Mouse (Mus musculus): ENCODE results near the gene Tmem30c. TPM values are rescaled to one million over a fixed set of nuclear protein-coding genes. Genes with fewer than 3 reads are reported as not detected.

Gene Tmem30c
- polyA plus RNA-seq, 1 experiment: not detected

DNA sequence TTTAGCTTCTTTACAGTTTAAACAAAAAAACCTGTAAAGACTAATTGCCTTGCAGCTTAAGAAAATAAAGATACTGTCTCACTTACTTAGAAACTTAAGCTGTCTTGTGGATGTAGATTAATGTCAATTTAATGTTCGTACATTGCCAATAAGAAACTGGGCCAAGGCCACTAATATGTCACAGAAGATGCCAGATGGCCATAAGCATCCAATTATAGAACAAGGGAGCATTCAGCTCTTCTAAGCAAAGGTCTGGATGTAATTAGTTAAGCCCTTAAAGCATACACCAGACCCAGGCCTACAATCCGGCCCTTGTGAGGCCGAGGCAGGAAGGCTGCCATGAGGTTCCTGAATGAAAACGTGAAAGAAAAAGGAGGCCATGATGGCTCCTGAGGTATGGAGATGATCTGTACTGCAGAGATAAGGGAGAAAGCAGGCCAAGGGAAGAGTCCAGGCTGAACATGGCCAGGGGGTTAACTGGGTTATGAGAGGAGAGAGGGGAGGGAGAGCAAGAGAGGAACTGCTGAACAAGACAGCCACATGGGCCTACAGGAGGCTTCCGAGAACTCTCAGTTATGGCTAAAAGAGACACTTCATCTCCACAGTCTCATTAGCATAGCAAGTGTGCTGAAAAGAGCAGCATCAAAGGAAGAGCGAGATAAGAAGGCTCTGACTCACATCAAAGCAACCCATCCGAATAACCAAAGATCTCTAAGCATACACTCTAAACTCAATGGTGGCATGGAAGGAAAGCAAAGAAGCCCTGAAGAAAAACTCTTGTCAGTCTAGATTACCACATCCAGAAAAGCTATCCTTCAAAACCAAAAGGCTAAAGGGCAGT is 26.8 kb upstream of the Tmem30c start:
- Histone ChIP-seq H3K4me3 (ENCODE audit: insufficient read depth, low read depth, low read length) (no peak overlapping the region), H3K27ac (ENCODE audit: insufficient read depth, low read depth, low read length) (no peak overlapping the region), H3K4me1 (ENCODE audit: control insufficient read depth, insufficient read depth, low read length) (no peaks in the 10 kb centered on the region)
- no peak for TF ChIP-seq CTCF (IDR thresholded peaks at IDR 0.05; ENCODE audit: insufficient read depth, low read depth, low read length)
- 77% methylated on average over 7 of the region's 7 CpGs for WGBS

- Histone ChIP-seq H3K4me3 (ENCODE audit: insufficient read depth, low read depth, low read length) (no peak overlapping the region), H3K27ac (ENCODE audit: insufficient read depth, low read depth, low read length) (no peak overlapping the region), H3K4me1 (ENCODE audit: control insufficient read depth, insufficient read depth, low read length) (no peaks in the 10 kb centered on the region)
- TF ChIP-seq CTCF (IDR thresholded peaks at IDR 0.05; ENCODE audit: insufficient read depth, low read depth, low read length) (no peak), POLR2A (IDR thresholded peaks at IDR 0.05; ENCODE audit: insufficient read depth, low read depth, low read length) (no peak)
- 83% methylated on average over 8 of the region's 8 CpGs for WGBS
Measured at GRCm38 (mm10) chr16:57318637-57319125, 26.0 kb upstream of the Tmem30c start.

- H3K27ac ChIP-seq (ENCODE audit: insufficient read depth, low read depth, low read length): no peak overlapping the region
- WGBS: 73% methylated on average over 13 of the region's 13 CpGs
- TF ChIP-seq POLR2A (IDR thresholded peaks at IDR 0.05; ENCODE audit: insufficient read depth, low read depth, low read length) (no peak), CTCF (IDR thresholded peaks at IDR 0.05; ENCODE audit: insufficient read depth, low read depth, low read length) (no peak)
- no peaks in the 10 kb centered on the region for H3K4me1 ChIP-seq (ENCODE audit: control insufficient read depth, insufficient read depth, low read length)
- H3K4me3 ChIP-seq (ENCODE audit: insufficient read depth, low read depth, low read length): no peak overlapping the region
Measured at GRCm38 (mm10) chr16:57317882-57318636, 25.4 kb upstream of the Tmem30c start.

- 88% methylated on average over 4 of the region's 4 CpGs for WGBS
Measured at GRCm38 (mm10) chr16:57317127-57317526, 24.5 kb upstream of the Tmem30c start.

DNA sequence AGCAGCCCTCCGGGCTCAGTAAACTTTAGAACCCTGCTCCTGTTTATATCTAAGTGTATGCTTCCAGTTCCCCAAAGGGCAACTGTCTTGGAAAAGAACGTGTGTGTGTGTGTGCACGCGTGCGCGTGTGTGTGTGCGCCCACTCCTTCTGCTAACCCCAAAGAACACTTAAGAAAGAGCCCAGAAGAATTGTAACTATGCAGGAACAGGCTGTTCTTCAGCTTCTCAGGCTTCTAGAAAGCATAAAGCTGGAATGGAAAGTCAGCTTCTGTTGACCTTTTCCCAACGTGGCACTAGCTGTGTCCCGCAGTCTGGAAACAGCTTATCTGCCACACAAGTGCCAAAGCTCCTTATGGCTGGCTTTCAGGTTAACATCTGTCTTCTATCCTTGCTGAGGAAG is 22.4 kb upstream of the Tmem30c start:
- TF ChIP-seq CTCF (IDR thresholded peaks at IDR 0.05; ENCODE audit: insufficient read depth, low read depth, low read length) (no peak), POLR2A (IDR thresholded peaks at IDR 0.05; ENCODE audit: insufficient read depth, low read depth, low read length) (no peak)
- no peak overlapping the region for H3K27ac ChIP-seq (ENCODE audit: insufficient read depth, low read depth, low read length)
- no peaks in the 10 kb centered on the region for H3K4me1 ChIP-seq (ENCODE audit: control insufficient read depth, insufficient read depth, low read length)
- WGBS: 85% methylated on average over 9 of the region's 9 CpGs
- H3K4me3 ChIP-seq (ENCODE audit: insufficient read depth, low read depth, low read length): no peak overlapping the region

More at GRCm38 (mm10) chr16:57317127-57317526, 24.5 kb upstream of the Tmem30c start:
- no peak overlapping the region for H3K4me3 ChIP-seq (ENCODE audit: insufficient read depth, low read depth, low read length)
- no peaks in the 10 kb centered on the region for H3K4me1 ChIP-seq (ENCODE audit: control insufficient read depth, insufficient read depth, low read length)
- TF ChIP-seq POLR2A (IDR thresholded peaks at IDR 0.05; ENCODE audit: insufficient read depth, low read depth, low read length) (no peak), CTCF (IDR thresholded peaks at IDR 0.05; ENCODE audit: insufficient read depth, low read depth, low read length) (no peak)
- H3K27ac ChIP-seq (ENCODE audit: insufficient read depth, low read depth, low read length): no peak overlapping the region

DNA sequence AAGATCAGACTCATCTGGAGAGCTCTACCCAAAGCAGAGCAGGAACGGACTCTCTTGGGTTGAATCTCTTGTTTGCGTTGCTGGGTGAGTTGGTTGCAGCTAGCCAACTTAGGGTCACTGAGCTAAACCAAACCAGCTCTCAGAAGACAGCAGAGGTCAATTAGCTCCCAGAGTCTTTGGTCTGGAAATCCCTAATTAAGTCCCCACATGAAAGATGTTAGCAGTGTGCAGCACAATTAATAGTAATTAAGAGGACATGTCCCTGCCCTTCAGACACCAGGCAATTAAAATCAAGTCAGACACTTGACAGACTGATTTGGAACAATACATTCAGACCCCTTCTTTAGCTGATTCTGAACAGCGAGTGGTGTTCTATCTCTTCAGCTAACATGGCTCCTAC is 21.6 kb upstream of the Tmem30c start:
- Histone ChIP-seq H3K4me1 (ENCODE audit: control insufficient read depth, insufficient read depth, low read length) (no peaks in the 10 kb centered on the region), H3K27ac (ENCODE audit: insufficient read depth, low read depth, low read length) (no peak overlapping the region), H3K4me3 (ENCODE audit: insufficient read depth, low read depth, low read length) (no peak overlapping the region)
- 78% methylated on average over 3 of the region's 3 CpGs for WGBS
- TF ChIP-seq POLR2A (IDR thresholded peaks at IDR 0.05; ENCODE audit: insufficient read depth, low read depth, low read length) (no peak), CTCF (IDR thresholded peaks at IDR 0.05; ENCODE audit: insufficient read depth, low read depth, low read length) (no peak)

- TF ChIP-seq POLR2A (IDR thresholded peaks at IDR 0.05; ENCODE audit: insufficient read depth, low read depth, low read length) (no peak), CTCF (IDR thresholded peaks at IDR 0.05; ENCODE audit: insufficient read depth, low read depth, low read length) (no peak)
- WGBS: 88% methylated on average over 3 of the region's 3 CpGs
- Histone ChIP-seq H3K27ac (ENCODE audit: insufficient read depth, low read depth, low read length) (no peak overlapping the region), H3K4me3 (ENCODE audit: insufficient read depth, low read depth, low read length) (no peak overlapping the region), H3K4me1 (ENCODE audit: control insufficient read depth, insufficient read depth, low read length) (no peaks in the 10 kb centered on the region)
Measured at GRCm38 (mm10) chr16:57313487-57313886, 20.8 kb upstream of the Tmem30c start.

GRCm38 (mm10) chr16:57312130-57312529 is 19.5 kb upstream of the Tmem30c start:
- no peak for TF ChIP-seq CTCF (IDR thresholded peaks at IDR 0.05; ENCODE audit: insufficient read depth, low read depth, low read length)
- no peak for TF ChIP-seq POLR2A (IDR thresholded peaks at IDR 0.05; ENCODE audit: insufficient read depth, low read depth, low read length)
- H3K27ac ChIP-seq (ENCODE audit: insufficient read depth, low read depth, low read length): no peak overlapping the region

DNA sequence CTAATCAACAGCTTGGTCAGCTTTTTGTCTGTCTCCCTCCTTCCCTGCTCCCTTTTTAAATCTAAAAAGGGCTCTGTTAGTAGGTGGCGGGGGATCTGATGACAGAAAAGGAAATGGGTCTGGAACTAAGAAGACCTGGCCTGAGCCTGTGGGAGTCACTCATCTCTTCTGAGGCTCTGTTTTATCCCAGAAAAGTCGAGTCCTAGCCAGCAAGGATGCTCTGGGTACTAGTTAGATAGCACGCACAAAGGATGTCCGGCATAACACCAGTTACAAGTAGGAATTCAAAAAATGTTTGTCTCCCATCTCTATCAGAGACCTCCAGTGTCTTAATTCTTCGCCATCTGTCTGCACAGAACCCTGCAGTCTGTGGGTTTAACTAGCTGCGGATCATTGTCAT is 12.8 kb upstream of the Tmem30c start:
- Histone ChIP-seq H3K4me1 (ENCODE audit: control insufficient read depth, insufficient read depth, low read length) (no peaks in the 10 kb centered on the region), H3K4me3 (ENCODE audit: insufficient read depth, low read depth, low read length) (no peak overlapping the region), H3K27ac (ENCODE audit: insufficient read depth, low read depth, low read length) (no peak overlapping the region)
- 87% methylated on average over 6 of the region's 6 CpGs for WGBS
- TF ChIP-seq POLR2A (IDR thresholded peaks at IDR 0.05; ENCODE audit: insufficient read depth, low read depth, low read length): no peak
- no peak for TF ChIP-seq CTCF (IDR thresholded peaks at IDR 0.05; ENCODE audit: insufficient read depth, low read depth, low read length)

More at GRCm38 (mm10) chr16:57312130-57312529, 19.5 kb upstream of the Tmem30c start:
- WGBS: 91% methylated on average over 2 of the region's 2 CpGs
- Histone ChIP-seq H3K4me3 (ENCODE audit: insufficient read depth, low read depth, low read length) (no peak overlapping the region), H3K4me1 (ENCODE audit: control insufficient read depth, insufficient read depth, low read length) (no peaks in the 10 kb centered on the region)

Data from olfactory bulb, adult 2 months (tissue).